Mouse (Mus musculus): Measurements from ENCODE around the gene Fem1a.
"Not testable (repeated sequence)": the region's sequence is repeated elsewhere in the genome, so short reads cannot be mapped to it uniquely, and the experiment has no call there.

Gene Fem1a

DNA sequence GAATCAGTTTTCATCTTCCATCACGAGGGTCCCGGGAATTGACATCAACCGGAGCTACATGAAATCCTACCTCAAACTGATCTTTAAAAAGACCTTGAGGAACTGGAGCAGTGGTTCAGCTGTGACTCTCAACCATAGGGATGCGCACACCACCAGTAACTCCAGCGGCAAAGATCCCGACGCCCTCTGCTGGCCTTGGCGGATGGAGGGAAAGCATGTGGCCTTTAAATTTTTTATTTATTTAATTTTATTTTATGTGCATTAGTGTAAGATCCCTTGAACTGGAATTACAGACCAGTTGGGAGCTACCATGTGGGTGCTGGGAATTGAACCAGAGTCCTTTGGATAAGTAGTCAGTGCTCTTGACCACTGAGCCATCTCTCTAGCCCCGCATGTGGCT is 1.2 kb upstream of the Fem1a start:
- no peak for DNase-seq (ENCODE audit: low read depth, low spot score)

DNA sequence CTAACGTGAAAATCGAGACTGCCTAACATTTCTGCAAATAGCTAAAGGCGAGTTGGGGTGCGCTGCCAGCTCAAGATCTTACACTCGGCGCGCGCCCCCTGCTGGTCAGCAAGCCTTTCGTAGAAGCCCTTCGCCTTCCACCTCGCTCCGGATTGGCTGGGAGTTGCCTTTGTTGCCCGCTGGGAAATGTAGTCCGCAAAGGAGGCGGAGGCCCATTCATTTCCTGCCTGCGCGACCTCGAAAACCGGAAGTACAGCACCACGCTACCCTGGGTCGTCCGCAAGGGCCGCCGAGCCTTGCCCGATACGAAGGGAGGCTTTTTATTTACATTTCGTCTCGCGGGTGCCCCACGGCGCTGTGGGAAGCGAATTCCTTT is 759 bp upstream of the Fem1a start:
- peak; percentile 97 for DNase-seq (ENCODE audit: low read depth, low spot score)

DNA sequence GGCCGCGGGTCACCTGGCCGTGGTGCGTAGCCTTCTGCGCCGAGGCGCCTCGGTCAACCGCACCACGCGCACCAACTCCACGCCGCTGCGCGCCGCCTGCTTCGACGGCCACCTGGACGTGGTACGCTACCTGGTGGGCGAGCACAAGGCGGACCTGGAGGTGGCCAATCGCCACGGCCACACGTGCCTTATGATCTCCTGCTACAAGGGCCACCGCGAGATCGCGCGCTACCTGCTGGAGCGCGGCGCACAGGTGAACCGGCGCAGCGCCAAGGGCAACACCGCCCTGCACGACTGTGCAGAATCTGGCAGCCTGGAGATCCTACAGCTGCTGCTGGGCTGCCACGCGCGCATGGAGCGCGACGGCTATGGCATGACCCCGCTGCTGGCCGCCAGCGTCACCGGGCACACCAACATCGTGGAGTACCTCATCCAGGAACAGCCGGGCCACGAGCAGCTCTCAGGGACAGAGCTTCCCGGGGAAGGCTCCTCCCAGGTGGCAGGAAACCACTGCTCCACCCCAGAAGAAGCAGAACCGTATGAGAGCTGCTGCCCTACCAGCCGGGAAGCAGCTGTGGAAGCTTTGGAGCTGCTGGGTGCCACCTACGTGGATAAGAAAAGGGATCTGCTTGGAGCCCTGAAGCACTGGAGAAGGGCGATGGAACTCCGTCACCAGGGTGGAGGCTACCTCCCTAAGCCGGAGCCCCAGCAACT is 728 bp downstream of the Fem1a start:
- no peak for DNase-seq (ENCODE audit: low read depth, low spot score)

DNA sequence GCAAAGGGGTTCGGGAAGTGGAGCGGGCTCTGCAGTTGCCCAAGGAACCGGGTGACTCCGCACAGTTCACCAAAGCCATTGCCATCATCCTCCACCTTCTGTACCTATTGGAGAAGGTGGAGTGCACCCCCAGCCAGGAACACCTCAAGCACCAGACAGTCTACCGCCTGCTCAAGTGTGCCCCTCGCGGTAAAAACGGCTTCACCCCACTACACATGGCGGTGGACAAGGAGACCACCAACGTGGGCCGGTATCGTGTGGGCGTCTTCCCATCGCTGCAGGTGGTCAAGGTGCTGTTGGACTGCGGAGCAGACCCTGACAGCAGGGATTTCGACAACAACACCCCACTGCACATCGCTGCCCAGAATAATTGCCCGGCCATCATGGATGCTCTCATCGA is 1.7 kb downstream of the Fem1a start:
- DNase-seq (ENCODE audit: low read depth, low spot score), result not testable (repeated sequence)

DNA sequence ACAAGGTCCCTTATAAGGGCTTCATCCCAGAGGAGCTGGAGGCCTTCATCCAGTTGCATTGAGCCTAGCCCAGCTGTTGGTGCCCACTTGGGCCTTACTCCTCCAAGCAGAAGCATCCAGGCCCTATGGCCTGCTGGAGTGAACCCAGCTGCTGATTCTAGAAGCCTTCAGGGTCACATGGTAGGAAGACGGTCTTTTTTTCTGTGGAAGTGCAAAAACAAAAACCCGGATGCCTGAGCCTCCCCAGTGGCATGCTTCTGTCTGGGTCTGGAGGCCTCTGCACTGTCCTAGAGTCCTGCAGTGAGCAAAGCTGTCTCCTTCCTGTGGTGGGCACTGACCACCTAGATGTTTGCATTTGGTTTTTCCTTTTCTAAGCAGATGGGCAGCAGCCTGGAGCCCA is 2.2 kb downstream of the Fem1a start:
- not testable (repeated sequence) for DNase-seq (ENCODE audit: low read depth, low spot score)

DNA sequence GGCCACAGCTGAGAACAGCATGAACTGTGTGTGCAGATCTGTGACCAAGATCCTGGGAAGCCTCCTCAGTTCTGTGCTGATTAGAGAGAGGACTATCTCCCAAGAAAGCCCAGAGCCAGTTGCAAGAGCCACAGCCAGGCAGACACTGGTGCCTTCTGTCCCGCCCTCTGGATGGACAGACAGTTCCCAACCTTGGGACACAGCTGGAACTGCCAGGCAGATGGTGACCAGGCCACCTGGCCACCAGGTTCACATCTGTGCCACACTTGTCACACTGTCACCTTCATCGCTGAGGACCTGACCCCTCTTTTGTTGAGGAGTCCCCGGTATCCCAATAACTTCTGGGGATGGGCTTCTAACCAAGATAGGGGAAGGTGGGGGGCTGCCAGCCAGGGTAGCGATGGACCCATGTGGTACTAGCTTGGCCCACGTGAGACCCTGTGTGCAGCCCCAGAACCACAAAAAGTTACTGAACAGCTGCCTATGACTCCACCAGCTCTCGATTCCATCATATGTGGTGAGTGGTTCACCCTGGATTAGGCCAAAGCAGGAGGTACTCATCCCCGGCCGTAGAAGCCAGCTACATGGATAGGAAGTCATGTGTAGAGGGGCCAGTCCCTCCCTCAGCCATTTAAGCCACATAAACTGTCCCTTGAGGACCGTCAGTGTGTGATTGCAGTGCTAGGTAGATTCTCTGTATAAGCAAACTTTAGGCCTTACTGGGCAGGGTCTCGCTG is 2.9 kb downstream of the Fem1a start:
- no peak for DNase-seq (ENCODE audit: low read depth, low spot score)

DNA sequence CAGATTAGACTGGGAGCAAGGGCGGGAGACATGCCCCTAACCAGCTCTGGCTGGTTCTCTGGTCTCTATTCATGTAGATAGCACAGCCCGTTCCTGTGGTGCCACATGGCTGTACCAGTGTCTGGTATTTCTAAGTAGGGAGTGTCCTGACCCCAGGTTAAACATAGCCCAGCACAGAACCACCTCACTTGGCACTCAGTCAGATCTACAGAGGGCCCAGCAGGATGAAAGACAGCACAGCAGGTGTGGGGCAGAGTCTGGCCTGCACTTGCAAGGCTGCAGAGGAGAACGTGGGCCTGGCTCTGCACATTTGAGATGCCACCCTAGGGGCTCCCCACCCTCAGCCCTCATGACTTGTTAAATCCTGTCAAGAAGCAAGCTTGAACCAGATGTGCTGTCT is 4.6 kb downstream of the Fem1a start:
- no peak for DNase-seq (ENCODE audit: low read depth, low spot score)

DNA sequence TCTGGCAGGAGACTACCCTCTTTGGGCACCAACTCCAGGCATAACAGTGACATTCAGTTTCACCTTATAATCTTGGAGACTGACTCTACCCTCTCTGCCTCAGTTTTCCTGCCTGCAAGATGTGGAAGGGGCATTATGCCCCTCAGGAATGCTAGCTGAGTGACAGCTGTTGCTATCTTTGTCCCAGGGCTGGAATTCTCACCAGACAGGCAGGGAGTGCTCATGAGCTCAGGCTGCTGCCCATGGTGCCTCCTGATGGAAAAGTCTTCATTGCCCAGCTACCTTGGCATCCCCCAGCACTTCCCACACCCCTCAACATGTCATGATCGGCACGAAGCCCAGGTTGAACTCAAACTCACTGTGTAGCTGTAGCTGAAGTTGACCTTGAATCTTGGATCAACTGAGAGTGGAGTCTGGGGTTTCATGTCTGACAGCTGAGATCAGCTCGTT is 6.1 kb downstream of the Fem1a start:
- no peak for DNase-seq (ENCODE audit: low read depth, low spot score)

DNA sequence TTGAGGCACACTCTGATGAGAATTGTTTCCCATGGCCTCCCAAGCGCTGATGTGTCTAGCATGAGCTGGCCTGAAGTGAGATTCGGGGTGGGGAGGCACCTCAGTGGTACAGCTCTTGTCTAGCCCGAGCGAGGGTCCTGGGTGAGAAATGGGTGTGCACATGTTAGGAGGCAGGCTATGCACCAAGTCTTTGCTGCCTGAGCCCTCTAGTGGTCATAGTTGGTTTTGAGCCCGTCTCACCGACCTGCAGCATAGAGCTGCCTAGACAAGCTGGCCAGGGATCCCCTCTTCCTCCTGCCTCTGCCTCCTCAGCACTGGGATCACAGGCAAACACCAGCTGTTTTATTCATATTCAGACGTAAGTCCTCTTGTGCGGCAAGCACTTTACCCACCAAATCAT is 7.4 kb downstream of the Fem1a start:
- DNase-seq (ENCODE audit: low read depth, low spot score), result peak; percentile 50

DNA sequence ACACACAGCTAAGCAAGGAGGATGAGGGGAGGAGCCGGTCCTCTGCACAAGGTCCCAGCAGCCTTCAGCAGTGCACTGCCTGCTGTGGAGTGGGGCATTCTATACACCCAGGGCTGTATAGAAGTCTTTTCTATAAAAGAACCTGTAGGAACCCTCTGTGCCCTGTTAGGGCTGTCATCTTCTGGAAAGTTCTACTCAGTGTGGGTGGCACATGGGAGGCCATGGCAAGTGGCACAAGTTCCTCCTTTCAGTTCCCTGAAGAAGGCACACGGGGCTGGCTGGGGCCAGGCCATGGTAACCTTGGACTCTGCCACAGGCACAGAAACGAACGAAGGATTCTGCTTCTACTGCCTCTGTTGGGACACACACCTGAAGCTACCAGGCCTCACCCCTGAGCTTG is 8.4 kb downstream of the Fem1a start:
- DNase-seq (ENCODE audit: low read depth, low spot score), result no peak

DNA sequence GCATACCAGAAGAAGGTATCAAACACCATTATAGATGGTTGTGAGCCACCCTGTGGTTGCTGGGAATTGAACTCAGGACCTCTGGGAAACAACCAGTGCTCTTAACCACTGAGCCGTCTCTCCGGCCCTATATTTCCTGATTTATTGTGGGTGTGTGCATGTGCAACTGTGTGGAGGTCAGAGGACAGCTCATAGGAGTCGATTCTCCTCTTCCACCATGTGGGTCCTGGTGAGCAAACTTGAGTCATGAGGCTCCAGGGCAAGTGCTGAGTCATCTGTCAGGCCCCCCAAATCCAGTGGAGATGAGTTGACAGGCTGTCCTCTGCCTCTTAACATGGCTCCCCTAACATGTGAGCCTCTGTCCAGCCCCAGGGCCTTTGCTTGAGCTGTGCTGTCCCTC is 9.3 kb downstream of the Fem1a start:
- no peak for DNase-seq (ENCODE audit: low read depth, low spot score)

DNA sequence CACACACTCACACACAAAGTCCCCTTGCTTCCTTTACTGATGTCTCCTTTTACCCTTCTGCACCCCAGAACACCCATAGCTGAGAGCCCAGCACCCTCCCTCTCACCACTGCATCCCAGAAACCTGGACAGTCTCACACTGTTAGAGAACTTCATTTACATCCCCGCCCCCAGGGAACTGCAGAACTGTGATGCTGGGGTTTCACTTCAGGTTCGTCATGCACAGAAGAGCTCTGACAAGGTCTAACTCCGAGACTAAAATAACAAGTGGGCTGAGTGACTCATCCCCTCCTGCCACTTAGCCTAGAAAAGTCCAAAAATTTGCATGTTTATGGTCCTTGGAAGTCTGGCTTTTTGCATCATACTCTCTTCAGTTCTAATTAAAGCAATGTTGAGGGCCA is 9.7 kb downstream of the Fem1a start:
- DNase-seq (ENCODE audit: low read depth, low spot score), result no peak

DNA sequence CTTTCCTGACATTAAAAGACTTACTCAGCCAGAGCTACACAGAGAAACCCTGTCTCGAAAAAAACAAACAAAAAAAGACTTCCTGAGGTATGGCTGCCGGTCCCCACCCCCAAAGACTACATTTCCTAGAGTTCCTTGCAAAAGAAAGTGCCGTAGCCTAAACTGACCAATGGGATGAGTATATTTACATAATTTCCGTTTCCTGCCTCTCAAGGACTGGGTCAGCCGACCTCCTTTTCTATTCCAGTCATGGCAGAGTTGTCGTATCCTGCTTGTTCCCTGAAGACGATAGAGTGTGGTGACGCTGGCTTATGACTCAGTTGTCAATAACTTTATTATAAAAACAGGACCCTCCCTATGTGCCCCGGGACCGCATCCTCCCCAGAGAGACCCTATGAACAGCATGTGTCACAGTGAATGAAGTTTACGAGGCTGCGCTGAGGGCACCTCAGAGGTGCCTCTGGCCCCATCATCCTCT is 12.6 kb downstream of the Fem1a start:
- peak; percentile 64 for DNase-seq (ENCODE audit: low read depth, low spot score)

DNA sequence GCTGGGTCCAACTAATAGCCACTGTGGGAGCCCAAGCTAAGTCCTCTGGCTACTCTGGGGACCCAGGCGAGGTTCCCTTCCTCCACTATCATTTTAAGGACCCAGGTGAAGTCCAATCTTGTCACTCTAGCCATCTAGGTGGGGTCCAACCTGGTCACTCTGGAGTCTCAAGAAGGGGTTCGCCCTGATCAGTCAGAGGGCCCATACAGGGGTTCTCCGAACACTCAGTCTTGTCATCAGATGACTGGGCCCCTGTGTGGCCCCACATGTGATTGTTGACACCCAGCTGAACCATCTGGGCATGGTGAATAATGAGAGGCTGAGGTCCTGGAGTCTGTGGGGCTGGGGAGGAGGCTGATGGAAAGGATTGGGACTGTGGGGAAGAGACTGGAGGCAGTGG is 13.1 kb downstream of the Fem1a start:
- DNase-seq (ENCODE audit: low read depth, low spot score), result no peak

DNA sequence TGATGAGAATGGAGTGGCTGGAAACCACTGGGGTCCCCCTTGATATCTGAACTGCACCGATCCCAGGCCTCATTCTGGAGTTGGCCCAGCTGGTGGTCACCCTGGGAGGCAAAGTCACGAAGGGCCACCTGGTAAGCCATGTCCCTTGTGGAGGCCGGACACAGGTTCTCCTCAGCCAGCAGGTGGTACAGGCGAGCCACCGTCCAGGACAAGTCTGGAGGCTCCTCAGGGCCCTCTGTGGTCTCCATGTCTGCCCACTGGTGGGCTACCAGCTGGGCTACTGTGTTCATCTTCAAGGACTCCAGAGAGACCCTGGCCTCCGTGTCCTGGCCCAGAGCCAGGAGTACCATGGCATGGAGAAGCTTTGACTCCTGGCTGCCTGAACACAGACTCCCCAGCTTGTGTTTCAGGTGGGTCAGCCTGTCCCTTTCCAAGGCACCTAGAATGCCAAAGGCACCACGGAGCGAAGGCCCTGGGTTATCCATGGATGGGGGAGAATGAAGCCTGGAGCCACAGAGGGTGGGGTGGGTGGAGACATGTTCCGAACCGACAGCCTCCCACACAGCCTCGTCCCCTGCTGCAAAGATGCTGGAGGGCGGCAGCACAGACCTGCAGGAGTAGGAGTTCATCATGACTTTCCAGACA is 15.1 kb downstream of the Fem1a start:
- no peak for DNase-seq (ENCODE audit: low read depth, low spot score)

DNA sequence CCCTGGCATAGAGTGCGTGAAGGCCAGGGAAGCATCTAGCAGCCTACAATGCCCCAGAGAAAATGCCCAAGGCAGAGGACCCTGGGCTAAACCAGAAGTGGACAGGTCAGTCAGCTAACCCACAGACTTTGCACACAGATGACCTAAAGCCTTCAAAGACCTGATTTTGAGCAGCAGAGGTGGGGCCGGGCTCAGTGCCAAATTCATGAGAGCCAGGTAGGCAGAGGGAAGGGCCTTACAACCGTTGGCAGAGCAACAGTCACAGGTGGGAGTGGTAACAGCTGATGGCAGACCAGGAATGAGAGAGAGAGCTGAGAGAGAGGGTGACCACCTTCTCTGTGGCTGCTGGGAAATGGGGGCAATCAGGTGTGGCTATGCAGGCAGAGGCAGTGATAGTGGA is 16.0 kb downstream of the Fem1a start:
- DNase-seq (ENCODE audit: low read depth, low spot score), result no peak

DNA sequence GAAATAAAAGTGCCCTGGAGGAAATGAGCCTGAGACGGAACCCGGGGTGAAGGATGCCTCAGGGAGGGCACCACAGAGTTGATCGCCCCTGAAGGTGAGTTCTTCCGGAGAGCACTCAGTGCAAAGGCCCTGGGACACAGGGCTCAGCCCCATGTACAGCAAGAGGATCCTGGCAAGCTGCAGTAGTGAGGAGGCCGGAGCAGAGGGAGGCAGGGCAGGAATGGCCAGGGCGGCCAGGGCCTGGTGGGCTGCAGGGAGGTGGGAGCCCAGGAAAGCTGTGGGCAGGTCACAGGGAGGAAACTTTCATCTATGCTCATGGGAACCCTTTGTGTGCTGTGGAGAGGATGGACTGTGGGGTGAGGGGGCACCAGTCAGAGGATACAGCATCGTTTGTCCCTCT is 16.9 kb downstream of the Fem1a start:
- no peak for DNase-seq (ENCODE audit: low read depth, low spot score)

DNA sequence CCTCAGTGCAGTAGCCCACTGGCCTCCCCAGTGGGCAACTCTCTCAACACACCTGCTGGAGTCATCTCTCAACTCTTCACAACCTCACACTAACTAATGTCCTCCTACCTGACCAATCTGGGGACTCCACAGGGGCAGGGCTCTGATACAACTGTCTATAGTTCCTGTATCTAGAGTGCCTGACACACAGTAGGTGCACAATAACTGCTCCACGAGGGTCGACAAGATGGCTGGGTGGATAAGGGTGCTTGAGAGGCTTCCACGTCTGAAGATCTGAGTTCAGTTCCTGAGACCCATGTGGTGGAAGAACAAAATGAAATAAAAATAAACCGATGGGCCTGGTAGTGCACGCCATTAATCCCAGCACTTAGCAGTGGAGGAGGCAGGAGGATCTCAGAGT is 17.4 kb downstream of the Fem1a start:
- DNase-seq (ENCODE audit: low read depth, low spot score), result no peak

DNA sequence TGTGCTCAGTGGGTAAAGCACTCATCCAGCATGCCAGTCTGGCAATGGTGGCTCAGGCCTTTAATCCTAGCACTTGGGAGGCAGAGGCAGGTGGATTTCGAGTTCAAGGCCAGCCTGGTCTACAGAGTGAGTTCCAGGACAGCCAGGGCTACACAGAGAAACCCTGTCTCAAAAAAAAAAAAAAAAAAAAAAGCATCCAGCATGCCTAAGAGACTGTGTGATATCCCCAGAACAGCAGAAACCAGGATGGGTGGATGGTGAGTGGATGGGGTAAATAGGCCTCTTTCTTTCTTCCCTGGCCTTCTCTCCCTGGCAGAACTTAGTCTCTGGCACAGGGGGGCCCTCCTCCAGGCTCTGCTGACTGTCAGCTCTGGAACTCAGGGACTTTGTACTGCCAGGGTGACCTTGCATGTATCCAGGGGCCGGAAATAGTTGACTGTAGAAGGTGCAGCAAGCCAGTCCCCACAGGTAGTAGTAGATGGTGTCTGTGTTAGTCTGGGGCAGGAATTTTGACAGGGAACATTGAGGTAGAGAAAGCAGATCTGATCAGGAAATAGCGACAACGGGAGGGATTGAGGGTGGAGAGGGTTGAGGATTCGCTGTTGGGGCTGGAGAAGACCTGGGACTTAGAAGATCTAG is 19.4 kb downstream of the Fem1a start:
- no peak for DNase-seq (ENCODE audit: low read depth, low spot score)

DNA sequence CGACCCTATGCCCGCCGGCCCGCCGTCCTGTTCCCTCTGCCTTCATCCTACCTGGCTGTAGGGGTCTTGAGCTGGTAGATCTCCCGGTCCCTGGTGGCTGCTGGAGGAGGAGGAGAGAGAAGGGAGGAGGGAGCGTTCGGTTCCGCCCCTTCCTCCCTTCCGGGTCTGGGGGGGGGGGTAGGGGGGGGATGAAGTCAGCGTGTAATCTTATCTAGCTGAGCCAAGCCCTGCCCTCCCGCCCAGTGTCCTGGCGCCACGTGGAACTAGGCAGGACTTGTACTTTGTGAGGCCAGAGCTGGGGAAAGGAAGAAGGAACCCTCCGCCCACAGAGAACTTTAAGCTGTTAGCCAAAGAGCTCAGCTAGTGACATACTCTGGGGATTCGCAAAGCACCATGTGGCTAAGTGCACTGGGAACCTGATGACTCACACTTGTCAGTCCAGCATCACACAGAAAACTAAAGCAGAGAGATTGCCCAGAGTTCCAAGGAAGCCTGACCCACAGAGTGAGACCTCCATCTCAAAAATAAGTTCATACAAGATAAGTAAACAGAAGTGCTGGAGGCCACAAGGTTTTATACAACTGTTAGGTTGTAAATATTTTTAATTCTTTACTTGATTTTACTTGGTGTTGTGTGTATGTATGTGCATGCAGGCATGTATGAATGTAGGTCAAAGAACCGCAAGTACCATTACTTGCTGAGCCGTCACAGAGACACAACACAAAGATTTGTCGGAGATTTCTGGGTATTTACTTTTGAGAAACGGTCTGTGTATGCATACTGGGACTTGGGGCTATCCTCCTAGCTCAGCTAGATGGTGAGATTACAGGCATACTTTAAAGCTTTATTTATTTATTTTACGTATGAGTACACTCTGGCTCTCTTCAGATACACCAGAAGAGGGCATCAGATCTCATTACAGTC is 20.3 kb downstream of the Fem1a start, which contains the start of gene Ticam1:
Gene Ticam1, minus strand, starts transcription at position 144 of the 924 bp plus-strand sequence.
- DNase-seq (ENCODE audit: low read depth, low spot score), result peak; percentile 80

DNA sequence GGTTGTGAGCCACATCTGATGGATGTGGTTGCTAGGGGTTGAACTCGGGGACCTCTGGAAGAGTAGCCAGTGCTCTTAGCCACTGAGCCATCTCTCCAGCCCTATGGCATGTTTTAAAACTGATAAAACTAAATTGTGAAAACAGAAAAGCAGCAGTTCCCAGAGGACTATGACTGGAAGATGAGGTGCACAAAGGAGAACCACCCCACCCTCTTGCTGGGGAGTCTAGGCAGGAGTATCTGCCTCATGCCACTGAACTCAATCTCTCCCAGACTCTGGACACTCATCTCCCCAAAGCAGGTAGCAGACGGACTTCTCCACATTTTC is 20.9 kb downstream of the Fem1a start:
- no peak for DNase-seq (ENCODE audit: low read depth, low spot score)

All from retina, postnatal 7 days (tissue).